Mouse (Mus musculus): ENCODE measurements at regions not wholly inside any gene's neighbourhood (a gene's known extent, or its start where the extent isn't known, plus 50 kb on each side); places are given as distances from the start of the nearest gene placed in this dataset.

- DNase-seq = no peak
Observed at GRCm38 (mm10) chr7:114912109-114912508, 168.6 kb downstream of the Insc start.

GRCm38 (mm10) chr7:114922155-114922554, 178.7 kb downstream of the Insc start:
- peak; percentile 6 for DNase-seq

GRCm38 (mm10) chr7:114933861-114934260, 190.4 kb downstream of the Insc start:
- no peak for DNase-seq

- DNase-seq = no peak
Observed at GRCm38 (mm10) chr7:114950759-114951158, 207.3 kb downstream of the Insc start.

- no peak for DNase-seq
Observed at GRCm38 (mm10) chr7:114963206-114963605, 219.7 kb downstream of the Insc start.

GRCm38 (mm10) chr7:114965923-114966322, 222.4 kb downstream of the Insc start:
- no peak for DNase-seq

- DNase-seq = no peak
Observed at GRCm38 (mm10) chr7:114986481-114986880, 243.0 kb downstream of the Insc start.

GRCm38 (mm10) chr7:114991255-114991654, 247.8 kb downstream of the Insc start:
- no peak for DNase-seq

GRCm38 (mm10) chr7:114992440-114992839, 248.9 kb downstream of the Insc start:
- no peak for DNase-seq

GRCm38 (mm10) chr7:115000796-115001524, 257.5 kb downstream of the Insc start:
- no peak for DNase-seq

- DNase-seq = no peak
Observed at GRCm38 (mm10) chr7:115014253-115014998, 270.9 kb downstream of the Insc start.

GRCm38 (mm10) chr7:115019369-115019958, 276.0 kb downstream of the Insc start:
- no peak for DNase-seq

GRCm38 (mm10) chr7:115020023-115020422, 276.5 kb downstream of the Insc start:
- DNase-seq = no peak

GRCm38 (mm10) chr7:115025803-115026202, 282.3 kb downstream of the Insc start:
- DNase-seq = no peak

GRCm38 (mm10) chr7:115027685-115028084, 284.2 kb downstream of the Insc start:
- no peak for DNase-seq

GRCm38 (mm10) chr7:115033987-115034386, 290.5 kb downstream of the Insc start:
- no peak for DNase-seq

GRCm38 (mm10) chr7:115055527-115055926, 312.0 kb downstream of the Insc start:
- no peak for DNase-seq

- DNase-seq = no peak
Observed at GRCm38 (mm10) chr7:115056992-115057645, 313.6 kb downstream of the Insc start.

- DNase-seq = no peak
Observed at GRCm38 (mm10) chr7:115057736-115058135, 314.2 kb downstream of the Insc start.

GRCm38 (mm10) chr7:115060171-115060570, 316.7 kb downstream of the Insc start:
- DNase-seq = no peak

- no peak for DNase-seq
Observed at GRCm38 (mm10) chr7:115062817-115063216, 319.3 kb downstream of the Insc start.

GRCm38 (mm10) chr7:115067641-115068040, 324.1 kb downstream of the Insc start:
- DNase-seq = peak; percentile 29

GRCm38 (mm10) chr7:115073406-115073805, 329.9 kb downstream of the Insc start:
- DNase-seq = no peak
